Mouse (Mus musculus) stomach, postnatal 0 days (tissue): ENCODE measurements around the gene Edc3.

Experiments used
- CTCF ChIP-seq: IDR thresholded peaks from 2 replicates; pipeline ENCODE4 v1.5.1; 2016; ENCODE audit warnings: antibody characterized with exemption, low read depth, mild to moderate bottlenecking, moderate library complexity
- EP300 ChIP-seq: optimal IDR thresholded peaks from 2 replicates; pipeline ENCODE3; 2016; ENCODE audit warnings: antibody characterized with exemption

GRCm38 (mm10) chr9:57764974-57765363, 56.6 kb downstream of the Edc3 start:
- TF ChIP-seq CTCF = no peak
- peak; percentile 75 for TF ChIP-seq EP300
